Mouse (Mus musculus) spleen, adult 2 months (tissue): ENCODE data around the gene Sart3.

Experiments used
- CTCF ChIP-seq: fragments of 200-500 bp; IDR thresholded peaks from 2 replicates; pipeline ENCODE4 v1.5.1; 2011; ENCODE audit warnings: mild to moderate bottlenecking, inconsistent platforms; ENCODE audit not compliant: insufficient read depth, insufficient read length, insufficient replicate concordance; ENCODE audit errors: extremely low read depth
- POLR2A ChIP-seq: fragments of 200-500 bp; IDR thresholded peaks from 2 replicates; pipeline ENCODE4 v1.6.1; 2011; ENCODE audit warnings: low read depth, low read length, inconsistent platforms

- TF ChIP-seq CTCF (no peak), POLR2A (no peak)
Measured at GRCm38 (mm10) chr5:113788645-113789044, 16.3 kb upstream of the Sart3 start.
